9 mouse cellular contexts compared by ENCODE assay signal in genomic region chr6:125363451-125364242, GRCm38 (mm10). TPM values are rescaled to one million over a fixed set of nuclear protein-coding genes. Genes with fewer than 3 reads are reported as not detected.
DNase-seq lines count a peak whose midpoint lies in the region; ATAC-seq lines count a peak whose summit lies in the region.
"Had no signal": no experiment of that assay in that cellular context is flagged by ENCODE, and none has a peak within 500 bp of the region (broad histone marks: within the 10 kb centered on the region; RNA-seq: fewer than 3 reads in every experiment).

No protein-coding gene starts in this region.

- no peak overlapping the region for H3K9ac ChIP-seq in midbrain, embryonic 14.5 days (replicated peaks; ENCODE audit: low read length)

- H3K4me2 ChIP-seq in midbrain, embryonic 14.5 days (ENCODE audit: low read length): peak overlapping the region; percentile 18

- H3K4me1 ChIP-seq in heart, embryonic 10.5 days: peaks cover 50% of the 10 kb centered on the region
- H3K4me1 ChIP-seq in forebrain, embryonic 10.5 days: peaks cover 56% of the 10 kb centered on the region
- H3K4me1 ChIP-seq in midbrain, embryonic 14.5 days (ENCODE audit: control insufficient read depth, insufficient read depth, low read length): peaks cover 16% of the 10 kb centered on the region

- peaks cover 37% of the 10 kb centered on the region for H3K36me3 ChIP-seq in heart, embryonic 10.5 days
- peaks cover 26% of the 10 kb centered on the region for H3K36me3 ChIP-seq in forebrain, embryonic 10.5 days (replicated peaks)
- no peaks in the 10 kb centered on the region for H3K36me3 ChIP-seq in midbrain, embryonic 14.5 days (ENCODE audit: control insufficient read depth, insufficient read depth, low read length)

- H3K4me3 ChIP-seq in heart, embryonic 10.5 days: peak overlapping the region; percentile 13
- peak overlapping the region; percentile 13 for H3K4me3 ChIP-seq in forebrain, embryonic 10.5 days
- no peak overlapping the region for H3K4me3 ChIP-seq in midbrain, embryonic 14.5 days (replicated peaks; ENCODE audit: low read depth, low read length)

- 9% methylated on average over 23 of the region's 23 CpGs for WGBS in heart, embryonic 10.5 days
- 6% methylated on average over 23 of the region's 23 CpGs for WGBS in forebrain, embryonic 10.5 days
- WGBS in midbrain, embryonic 14.5 days: 4% methylated on average over 23 of the region's 23 CpGs

- H3K9me3 ChIP-seq in heart, embryonic 10.5 days: no peaks in the 10 kb centered on the region
- no peaks in the 10 kb centered on the region for H3K9me3 ChIP-seq in forebrain, embryonic 10.5 days
- H3K9me3 ChIP-seq in midbrain, embryonic 14.5 days (ENCODE audit: control insufficient read depth, low read length): no peaks in the 10 kb centered on the region

- H3K27ac ChIP-seq in heart, embryonic 10.5 days: no peak overlapping the region
- H3K27ac ChIP-seq in forebrain, embryonic 10.5 days: no peak overlapping the region
- no peak overlapping the region for H3K27ac ChIP-seq in midbrain, embryonic 14.5 days (replicated peaks; ENCODE audit: low read depth, low read length)

- DNase-seq in heart, embryonic 10.5 days (ENCODE audit: low spot score): no peak
- DNase-seq in heart, adult 8-10 months (ENCODE audit: low spot score): no peak
- no peak for DNase-seq in forebrain, embryonic 10.5 days (ENCODE audit: extremely low spot score, low spot score)
- peak; percentile 80 for DNase-seq in kidney, adult 9 months
- no peak for DNase-seq in midbrain, embryonic 14.5 days
- no peak for DNase-seq in ovary, postnatal 36 days (ENCODE audit: low spot score)
- DNase-seq in layer of hippocampus, adult 18-20 months (ENCODE audit: low spot score in 2 of 2): no peak
- no peak for DNase-seq in adrenal gland, adult 2 months

- ATAC-seq in midbrain, embryonic 14.5 days (ENCODE audit: low FRiP score, low TSS enrichment): no peak

- peaks cover 65% of the 10 kb centered on the region for H3K27me3 ChIP-seq in heart, embryonic 10.5 days (ENCODE audit: insufficient read depth, poor library complexity, severe bottlenecking)
- peaks cover 72% of the 10 kb centered on the region for H3K27me3 ChIP-seq in forebrain, embryonic 10.5 days (ENCODE audit: poor library complexity, severe bottlenecking)
- H3K27me3 ChIP-seq in midbrain, embryonic 14.5 days (ENCODE audit: control insufficient read depth, insufficient read depth, low read length): peaks cover 38% of the 10 kb centered on the region

RNA-seq across cellular contexts. Expression of gene Tnfrsf1a, which starts 14.5 kb away (rescaled TPM):
- polyA plus RNA-seq in heart, embryonic 10.5 days (2016; fragmentation: Nextera tagmentation; extraction: Ambion mirVana): 33.6 and 35.3 TPM in 2 replicates
- 10 to 100 TPM; 50.4 to 54.8 (median 52.8) TPM for total RNA-seq in heart, adult 8-10 months (2022)
- polyA plus RNA-seq in forebrain, embryonic 10.5 days (2016; fragmentation: Nextera tagmentation; extraction: Ambion mirVana): 24.1 and 24.4 TPM in 2 replicates
- 6.8 and 13.4 TPM in 2 replicates for polyA plus RNA-seq in midbrain, embryonic 14.5 days (2014; fragmentation: Nextera tagmentation; extraction: Ambion mirVana)
- 10 to 100 TPM; 11.7 to 11.8 TPM for total RNA-seq in layer of hippocampus, adult 18-20 months (2021)
- total RNA-seq in adrenal gland, adult 2 months (2021): 100 to 1,000 TPM; 208 to 308 TPM
- 284 and 368 TPM in 2 replicates for polyA plus RNA-seq in adrenal gland, adult 2 months (2012; rRNA removed)

RNA-seq across cellular contexts. Expression of gene Plekhg6, which starts 16.9 kb away (rescaled TPM):
- 0.20 TPM in 1 of 2 replicates, not detected in the other for polyA plus RNA-seq in heart, embryonic 10.5 days (2016; fragmentation: Nextera tagmentation; extraction: Ambion mirVana)
- total RNA-seq in heart, adult 8-10 months (2022): under 1 TPM in 2 of 4 experiments, not detected in 2; 0.06 to 0.09 TPM
- 0.07 TPM in 2 replicates for polyA plus RNA-seq in forebrain, embryonic 10.5 days (2016; fragmentation: Nextera tagmentation; extraction: Ambion mirVana)
- 0.08 TPM in 1 of 2 replicates, not detected in the other for polyA plus RNA-seq in midbrain, embryonic 14.5 days (2014; fragmentation: Nextera tagmentation; extraction: Ambion mirVana)
- total RNA-seq in layer of hippocampus, adult 18-20 months (2021): under 1 TPM; 0.13 to 0.17 TPM
- total RNA-seq in adrenal gland, adult 2 months (2021): under 1 TPM in 1 of 2 experiments, not detected in 1; 0.21 TPM
- polyA plus RNA-seq in adrenal gland, adult 2 months (2012; rRNA removed): 0.02 and 0.11 TPM in 2 replicates
- total RNA-seq: common myeloid progenitor, adult 5-6 weeks had no signal

RNA-seq across cellular contexts. Expression of gene Scnn1a, which starts 43.2 kb away (rescaled TPM):
- 0.65 and 0.98 TPM in 2 replicates for polyA plus RNA-seq in heart, embryonic 10.5 days (2016; fragmentation: Nextera tagmentation; extraction: Ambion mirVana)
- under 1 TPM; 0.46 to 0.80 (median 0.58) TPM for total RNA-seq in heart, adult 8-10 months (2022)
- 0.20 and 0.30 TPM in 2 replicates for polyA plus RNA-seq in forebrain, embryonic 10.5 days (2016; fragmentation: Nextera tagmentation; extraction: Ambion mirVana)
- polyA plus RNA-seq in midbrain, embryonic 14.5 days (2014; fragmentation: Nextera tagmentation; extraction: Ambion mirVana): 0.51 and 0.76 TPM in 2 replicates
- 1 to 10 TPM; 3.6 to 6.6 TPM for total RNA-seq in layer of hippocampus, adult 18-20 months (2021)
- 1 to 10 TPM; 1.2 to 1.7 TPM for total RNA-seq in adrenal gland, adult 2 months (2021)
- 1.9 and 2.5 TPM in 2 replicates for polyA plus RNA-seq in adrenal gland, adult 2 months (2012; rRNA removed)

RNA-seq across cellular contexts. Expression of gene Ltbr, which starts 50.0 kb away (rescaled TPM):
- polyA plus RNA-seq in heart, embryonic 10.5 days (2016; fragmentation: Nextera tagmentation; extraction: Ambion mirVana): 37.8 and 40.4 TPM in 2 replicates
- total RNA-seq in heart, adult 8-10 months (2022): 10 to 100 TPM; 24.4 to 26.2 (median 25.5) TPM
- 16.1 and 17.2 TPM in 2 replicates for polyA plus RNA-seq in forebrain, embryonic 10.5 days (2016; fragmentation: Nextera tagmentation; extraction: Ambion mirVana)
- polyA plus RNA-seq in midbrain, embryonic 14.5 days (2014; fragmentation: Nextera tagmentation; extraction: Ambion mirVana): 10.2 and 13.9 TPM in 2 replicates
- total RNA-seq in layer of hippocampus, adult 18-20 months (2021): 1 to 10 TPM; 6.5 to 7.4 TPM
- total RNA-seq in adrenal gland, adult 2 months (2021): 10 to 100 TPM; 75.1 to 78.7 TPM
- 179 and 206 TPM in 2 replicates for polyA plus RNA-seq in adrenal gland, adult 2 months (2012; rRNA removed)
